Comparison of ENCODE assay signal across 22 mouse cellular contexts in genomic region chrX:18168940-18169339, GRCm38 (mm10). TPM values are rescaled to one million over a fixed set of nuclear protein-coding genes. Genes with fewer than 3 reads are reported as not detected.
A peak's percentile ranks its signal among the peaks of the same experiment; 100 is the strongest.
DNase-seq lines count a peak whose midpoint lies in the region; TF ChIP-seq lines count a peak whose summit lies in the region.
"Had no signal": no experiment of that assay in that cellular context is flagged by ENCODE, and none has a peak within 500 bp of the region (broad histone marks: within the 10 kb centered on the region; RNA-seq: fewer than 3 reads in every experiment).

No protein-coding gene starts in this region.

- peak; percentile 45 for TF ChIP-seq CTCF in layer of hippocampus, adult 2 months (conservative IDR thresholded peaks at IDR 0.05)

- H3K27me3 ChIP-seq in splenic B cell, adult 2 months (ENCODE audit: control insufficient read depth, insufficient read depth, low read length, poor library complexity, severe bottlenecking): no peaks in the 10 kb centered on the region
- H3K27me3 ChIP-seq in heart, embryonic 10.5 days (ENCODE audit: insufficient read depth, poor library complexity, severe bottlenecking): no peaks in the 10 kb centered on the region
- H3K27me3 ChIP-seq: hindbrain, embryonic 12.5 days; limb, embryonic 13.5 days; neural tube, embryonic 12.5 days had no signal

- no peak overlapping the region for H3K27ac ChIP-seq in layer of hippocampus, adult 2 months
- H3K27ac ChIP-seq in heart, embryonic 10.5 days: no peak overlapping the region
- H3K27ac ChIP-seq: hindbrain, embryonic 12.5 days; limb, embryonic 13.5 days; neural tube, embryonic 12.5 days had no signal

- H3K4me3 ChIP-seq in layer of hippocampus, adult 2 months: no peak overlapping the region
- no peak overlapping the region for H3K4me3 ChIP-seq in heart, embryonic 10.5 days
- H3K4me3 ChIP-seq: hindbrain, embryonic 12.5 days; limb, embryonic 13.5 days; neural tube, embryonic 12.5 days had no signal

- 78% methylated on average over 1 of the region's 1 CpGs for WGBS in heart, embryonic 10.5 days

- H3K9me3 ChIP-seq in heart, embryonic 10.5 days: no peaks in the 10 kb centered on the region
- H3K9me3 ChIP-seq: hindbrain, embryonic 12.5 days; limb, embryonic 13.5 days; neural tube, embryonic 12.5 days had no signal

- no peak for DNase-seq in layer of hippocampus, adult 2 months (ENCODE audit: low spot score in 2 of 2)
- DNase-seq in layer of hippocampus, postnatal 14 days (ENCODE audit: low spot score in 2 of 2): no peak
- peak; percentile 2 to 19 for DNase-seq in thymus, postnatal 36 days
- DNase-seq in thymus, adult 18-20 months: no peak
- DNase-seq in T-cell, adult 2 months (ENCODE audit: low spot score): peak; percentile 19
- DNase-seq in splenic B cell, adult 2 months (ENCODE audit: low read depth, low spot score): peak; percentile 42
- DNase-seq in adrenal gland, postnatal 10 days: no peak
- DNase-seq in heart, embryonic 10.5 days (ENCODE audit: low spot score): no peak
- DNase-seq: cerebellum, adult 8-10 months; gastrocnemius, postnatal 25 days; kidney, adult 2 months; midbrain, embryonic 14.5 days had no signal

- H3K36me3 ChIP-seq in splenic B cell, adult 2 months (ENCODE audit: control insufficient read depth, insufficient read depth, low read length, poor library complexity, severe bottlenecking): no peaks in the 10 kb centered on the region
- H3K36me3 ChIP-seq in heart, embryonic 10.5 days: no peaks in the 10 kb centered on the region
- H3K36me3 ChIP-seq: hindbrain, embryonic 12.5 days; limb, embryonic 13.5 days; neural tube, embryonic 12.5 days had no signal

- no peaks in the 10 kb centered on the region for H3K4me1 ChIP-seq in heart, embryonic 10.5 days
- H3K4me1 ChIP-seq: hindbrain, embryonic 12.5 days; limb, embryonic 13.5 days; neural tube, embryonic 12.5 days had no signal

RNA-seq across cellular contexts. Expression of gene Kdm6a, which starts 6.6 kb away (rescaled TPM):
- total RNA-seq in layer of hippocampus, adult 2 months (2021): 10 to 100 TPM; 37.3 to 59.2 TPM
- 10 to 100 TPM; 34.2 to 49.7 TPM for total RNA-seq in layer of hippocampus, postnatal 14 days (2021)
- 10 to 100 TPM; 36.6 to 73.5 TPM for total RNA-seq in adrenal gland, postnatal 10 days (2021)
- 18.9 and 23.6 TPM in 2 replicates for polyA plus RNA-seq in heart, embryonic 10.5 days (2016; fragmentation: Nextera tagmentation; extraction: Ambion mirVana)

RNA-seq across cellular contexts. Expression of gene Dusp21, which starts 23.3 kb away (rescaled TPM):
- total RNA-seq in layer of hippocampus, adult 2 months (2021): not detected
- total RNA-seq in layer of hippocampus, postnatal 14 days (2021): not detected
- not detected for total RNA-seq in adrenal gland, postnatal 10 days (2021)
- polyA plus RNA-seq in heart, embryonic 10.5 days (2016; fragmentation: Nextera tagmentation; extraction: Ambion mirVana): not detected in 2 replicates
- total RNA-seq: ES-E14; gastrocnemius, postnatal 25 days; left cerebral cortex, adult 18-20 months had no signal
- polyA plus RNA-seq: activated CD4-positive, CD25-positive, alpha-beta regulatory T cell, adult 4 months; forebrain, embryonic 16.5 days; heart, embryonic 14.5 days; hindbrain, embryonic 12.5 days; kidney, adult 2 months; limb, embryonic 13.5 days; lung, embryonic 16.5 days; midbrain, embryonic 14.5 days; neural tube, embryonic 12.5 days; spleen, adult 2 months had no signal

Comparison
In these comparisons a context has a peak if more than half of its experiments do, and no peak if none do; other contexts are left out.
1. DNase-seq: peak in thymus, postnatal 36 days (2 of 2), T-cell, adult 2 months (single experiment) and splenic B cell, adult 2 months (single experiment); none in layer of hippocampus, adult 2 months (0 of 2), layer of hippocampus, postnatal 14 days (0 of 2), thymus, adult 18-20 months (0 of 2), adrenal gland, postnatal 10 days (single experiment) and heart, embryonic 10.5 days (single experiment).